In genomic region chr5:21526835-21527485, GRCm38 (mm10) we compare ENCODE assay signal across 11 mouse cellular contexts. TPM values are rescaled to one million over a fixed set of nuclear protein-coding genes. Genes with fewer than 3 reads are reported as not detected.
DNase-seq lines count a peak whose midpoint lies in the region; ATAC-seq and TF ChIP-seq lines count a peak whose summit lies in the region.
"Had no signal": no experiment of that assay in that cellular context is flagged by ENCODE, and none has a peak within 500 bp of the region (broad histone marks: within the 10 kb centered on the region; RNA-seq: fewer than 3 reads in every experiment).

No protein-coding gene starts in this region.

- no peaks in the 10 kb centered on the region; the same call in 1 of the 2 replicates for H3K27me3 ChIP-seq in hindbrain, embryonic 11.5 days (ENCODE audit: control insufficient read depth, insufficient read depth, low read length)
- H3K27me3 ChIP-seq in hindbrain, embryonic 16.5 days (replicated peaks; ENCODE audit: control insufficient read depth, insufficient read depth, low read length) = no peaks in the 10 kb centered on the region
- no peaks in the 10 kb centered on the region for H3K27me3 ChIP-seq in testis, adult 2 months (ENCODE audit: control insufficient read depth, insufficient read depth, low read length)
- H3K27me3 ChIP-seq: liver, embryonic 12.5 days had no signal

- WGBS in hindbrain, embryonic 11.5 days = 28% methylated on average over 11 of the region's 11 CpGs
- 20% methylated on average over 11 of the region's 11 CpGs for WGBS in hindbrain, embryonic 16.5 days

- no peak for TF ChIP-seq POLR2A in testis, adult 2 months (IDR thresholded peaks at IDR 0.05; ENCODE audit: control insufficient read depth, low read depth, low read length)

- no peak overlapping the region for H3K9ac ChIP-seq in hindbrain, embryonic 11.5 days (ENCODE audit: low read depth, low read length)
- H3K9ac ChIP-seq in hindbrain, embryonic 16.5 days (ENCODE audit: low read depth, low read length) = no peak overlapping the region
- H3K9ac ChIP-seq: liver, embryonic 12.5 days had no signal

- H3K4me3 ChIP-seq in hindbrain, embryonic 11.5 days (ENCODE audit: low read depth, low read length) = no peak overlapping the region
- no peak overlapping the region for H3K4me3 ChIP-seq in hindbrain, embryonic 16.5 days (ENCODE audit: low read length)
- no peak overlapping the region for H3K4me3 ChIP-seq in testis, adult 2 months (ENCODE audit: control insufficient read depth, low read depth, low read length)
- H3K4me3 ChIP-seq: liver, embryonic 12.5 days had no signal

- H3K36me3 ChIP-seq in hindbrain, embryonic 11.5 days (ENCODE audit: control insufficient read depth, insufficient read depth, low read length) = no peaks in the 10 kb centered on the region
- H3K36me3 ChIP-seq in hindbrain, embryonic 16.5 days (ENCODE audit: control insufficient read depth, insufficient read depth, low read length) = no peaks in the 10 kb centered on the region
- H3K36me3 ChIP-seq in testis, adult 2 months (ENCODE audit: control insufficient read depth, insufficient read depth, low read length) = no peaks in the 10 kb centered on the region
- H3K36me3 ChIP-seq: liver, embryonic 12.5 days had no signal

- H3K27ac ChIP-seq in hindbrain, embryonic 11.5 days (ENCODE audit: low read depth, low read length) = no peak overlapping the region
- no peak overlapping the region for H3K27ac ChIP-seq in hindbrain, embryonic 16.5 days (ENCODE audit: low read depth, low read length)
- 0 out of 2 replicates have a peak overlapping the region, but pooled peaks have one; percentile 16 for H3K27ac ChIP-seq in testis, adult 2 months (ENCODE audit: control insufficient read depth, insufficient read depth, low read depth, low read length)
- H3K27ac ChIP-seq: liver, embryonic 12.5 days had no signal

- ATAC-seq in hindbrain, embryonic 11.5 days (ENCODE audit: low FRiP score) = peak; percentile 94
- ATAC-seq in hindbrain, embryonic 16.5 days = no peak
- ATAC-seq in megakaryocyte-erythroid progenitor cell, adult 5-6 weeks (replicated peaks; ENCODE audit: low FRiP score, low TSS enrichment, poor library complexity, severe bottlenecking) = peak; percentile 21; the same call in 1 of the 2 replicates
- ATAC-seq: liver, embryonic 12.5 days had no signal

- no peak for TF ChIP-seq CTCF in testis, adult 2 months (IDR thresholded peaks at IDR 0.05; ENCODE audit: control insufficient read depth, insufficient read depth, insufficient replicate concordance, low read depth, low read length)

- no peaks in the 10 kb centered on the region for H3K9me3 ChIP-seq in hindbrain, embryonic 11.5 days (ENCODE audit: control insufficient read depth, low read length)
- no peaks in the 10 kb centered on the region for H3K9me3 ChIP-seq in hindbrain, embryonic 16.5 days (ENCODE audit: control insufficient read depth, low read length)
- H3K9me3 ChIP-seq: liver, embryonic 12.5 days had no signal

- no peaks in the 10 kb centered on the region for H3K4me1 ChIP-seq in hindbrain, embryonic 11.5 days (replicated peaks; ENCODE audit: control insufficient read depth, insufficient read depth, low read length)
- no peaks in the 10 kb centered on the region for H3K4me1 ChIP-seq in hindbrain, embryonic 16.5 days (ENCODE audit: control insufficient read depth, insufficient read depth, low read depth, low read length)
- no peaks in the 10 kb centered on the region for H3K4me1 ChIP-seq in testis, adult 2 months (ENCODE audit: control insufficient read depth, insufficient read depth, low read length)
- H3K4me1 ChIP-seq: liver, embryonic 12.5 days had no signal

- DNase-seq in hindbrain, embryonic 11.5 days (ENCODE audit: low spot score) = peak; percentile 54
- DNase-seq in testis, postnatal 10 days (ENCODE audit: low spot score) = no peak
- DNase-seq in right cerebral cortex, postnatal 4 days = no peak
- no peak for DNase-seq in urinary bladder, postnatal 36 days (ENCODE audit: low spot score in 2 of 2)
- DNase-seq: cerebellum, adult 2 months; kidney, adult 9 months; right cerebral cortex, postnatal 14 days had no signal

- H3K4me2 ChIP-seq in hindbrain, embryonic 11.5 days (replicated peaks; ENCODE audit: low read depth, low read length) = no peak overlapping the region
- H3K4me2 ChIP-seq in hindbrain, embryonic 16.5 days (ENCODE audit: low read length) = no peak overlapping the region
- H3K4me2 ChIP-seq: liver, embryonic 12.5 days had no signal

RNA-seq across cellular contexts. Expression of gene Lrrc17, which starts 16.4 kb away (rescaled TPM):
- polyA plus RNA-seq in hindbrain, embryonic 11.5 days (2014; fragmentation: Nextera tagmentation; extraction: Ambion mirVana) = 23.6 and 27.3 TPM in 2 replicates
- 5.7 and 8.5 TPM in 2 replicates for polyA plus RNA-seq in hindbrain, embryonic 16.5 days (2015; fragmentation: Nextera tagmentation; extraction: Ambion mirVana)
- polyA plus RNA-seq in testis, adult 2 months (2012; rRNA removed) = 0.99 and 1.2 TPM in 2 replicates
- total RNA-seq in megakaryocyte-erythroid progenitor cell, adult 5-6 weeks (2014; fragmentation: Nextera tagmentation) = not detected in 2 replicates
- not detected in 2 replicates for total RNA-seq in megakaryocyte-erythroid progenitor cell, adult 5-6 weeks (2017)
